Mouse (Mus musculus): ENCODE data around the gene Inpp5a.

DNA sequence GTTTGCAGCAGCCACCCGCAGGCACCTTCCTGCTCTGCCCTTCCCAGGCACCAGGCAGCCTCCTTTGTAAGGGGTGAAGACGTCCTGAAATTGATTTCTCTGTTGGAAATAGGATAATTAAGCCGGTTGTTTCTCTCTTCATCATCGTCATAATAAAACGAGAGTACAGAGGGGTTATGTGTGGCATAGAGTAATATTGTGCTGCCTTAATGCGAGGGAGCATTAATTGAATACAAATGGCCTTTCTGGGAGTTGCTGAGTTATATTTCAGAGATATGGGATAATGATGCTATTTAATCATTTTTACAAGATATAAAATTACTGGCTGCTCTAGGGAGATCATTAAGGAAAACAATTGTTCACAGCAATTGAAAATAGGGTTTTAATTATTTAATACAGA lies 206.4 kb downstream of the Inpp5a start:
- TF ChIP-seq CTCF (IDR thresholded peaks at IDR 0.05; ENCODE audit: low read depth) (no peak), EP300 (IDR thresholded peaks at IDR 0.05; ENCODE audit: low read depth) (no peak)

Measured in heart, postnatal 0 days (tissue).